Mouse (Mus musculus) G1E (cell line): ENCODE data around the gene Pigw.
"Not testable (repeated sequence)": the region's sequence is repeated elsewhere in the genome, so short reads cannot be mapped to it uniquely, and the experiment has no call there.

ENCODE experiments used
- CTCF ChIP-seq: IDR thresholded peaks from 2 replicates; pipeline ENCODE4 v1.5.1; 2012; ENCODE audit warnings: low read depth, low read length, inconsistent platforms, mixed read lengths
- GATA1 ChIP-seq: IDR thresholded peaks from 2 replicates; pipeline ENCODE4 v1.6.1; 2012; ENCODE audit warnings: borderline replicate concordance, low read length, inconsistent platforms, mixed read lengths
- GATA2 ChIP-seq: IDR thresholded peaks from 2 replicates; pipeline ENCODE4 v1.6.1; 2012; ENCODE audit warnings: low read depth, low read length, inconsistent platforms, borderline replicate concordance

DNA sequence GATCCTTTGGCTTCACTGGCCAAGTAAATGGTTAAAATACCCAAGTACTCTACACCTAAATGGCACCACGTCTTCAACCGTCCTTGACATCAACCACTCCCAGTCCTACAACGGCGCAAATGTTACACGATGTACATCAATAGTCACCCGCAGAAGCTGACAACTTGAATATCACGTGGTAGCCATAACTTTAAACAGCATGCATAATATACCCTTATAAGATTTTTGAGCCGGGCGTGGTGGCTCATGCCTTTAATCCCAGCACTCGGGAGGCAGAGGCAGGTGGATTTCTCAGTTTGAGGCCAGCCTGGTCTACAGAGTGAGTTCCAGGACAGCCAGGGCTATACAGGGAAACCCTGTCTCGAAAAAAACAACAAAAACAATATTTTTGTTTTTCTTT, 50.6 kb downstream of the Pigw start:
- TF ChIP-seq GATA1, CTCF, GATA2: not testable (repeated sequence)
